Mouse (Mus musculus) ovary, postnatal 14 days (tissue): Measurements from ENCODE around the gene Lamc2.

Experiments
- DNase-seq: peaks from one replicate; pipeline ENCODE4 v3.0.0; 2022; ENCODE audit warnings: low spot score

Lamc2 gene

GRCm38 (mm10) chr1:153185828-153186803 is at the start of gene Lamc2:
Gene Lamc2, minus strand, starts transcription at chr1:153186447.
- no peak for DNase-seq

DNA sequence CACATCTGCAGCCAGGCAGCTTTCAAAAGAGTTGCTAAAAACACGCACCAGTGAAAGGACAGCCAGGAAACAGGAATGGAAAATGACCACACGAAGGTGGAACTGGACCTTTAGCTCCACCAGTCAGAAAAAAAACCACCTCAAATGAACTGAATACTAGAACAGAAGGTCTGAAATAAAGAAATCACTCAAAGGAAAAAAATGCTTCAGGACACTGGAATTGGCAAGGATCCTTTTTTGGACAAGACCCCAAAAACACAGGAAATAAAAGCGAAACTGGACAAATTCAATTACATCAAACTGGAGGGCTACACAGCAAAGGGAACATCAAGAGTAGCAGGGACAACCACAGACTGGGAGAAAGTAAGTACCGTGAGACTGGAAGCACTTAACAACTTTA is 49.3 kb upstream of the Lamc2 start:
- DNase-seq: no peak

DNA sequence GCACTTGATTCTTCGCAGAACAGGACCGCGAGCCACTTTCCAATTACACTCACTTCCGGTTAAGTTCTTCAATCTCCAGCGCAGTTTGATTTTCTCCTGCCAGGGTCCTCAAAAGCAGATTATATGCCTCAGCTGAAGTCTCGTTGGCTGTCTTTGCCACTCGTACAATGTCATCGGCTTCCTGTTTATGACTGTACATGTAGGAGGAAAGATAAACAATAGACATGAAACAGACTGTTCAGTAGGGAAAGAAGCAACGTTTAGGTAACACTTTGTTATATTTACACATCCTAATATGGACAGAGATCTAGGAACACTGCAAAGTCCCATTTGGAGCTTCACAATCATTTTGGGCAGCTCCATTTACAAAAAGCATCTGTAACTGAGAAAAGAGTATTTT is 45.4 kb upstream of the Lamc2 start:
- no peak for DNase-seq

DNA sequence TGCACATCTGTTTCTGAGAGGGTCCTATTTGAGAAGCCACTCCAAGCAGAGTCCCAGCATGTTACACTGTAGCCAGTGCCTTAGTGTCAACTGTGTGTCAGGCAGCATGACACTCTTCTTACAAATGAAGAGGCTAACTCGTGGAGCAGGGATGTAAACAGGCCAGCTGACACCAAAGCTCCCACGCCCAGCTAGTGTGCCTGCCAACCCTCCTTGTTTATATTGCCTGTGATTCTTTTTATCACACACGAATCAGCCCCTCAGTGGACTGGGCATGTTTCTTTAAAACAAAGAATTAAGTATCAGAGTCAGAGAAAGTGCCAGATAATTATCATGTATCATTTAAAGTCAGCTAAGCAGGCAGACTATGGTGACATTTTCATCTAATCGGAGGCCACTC is 41.7 kb upstream of the Lamc2 start:
- DNase-seq: no peak

DNA sequence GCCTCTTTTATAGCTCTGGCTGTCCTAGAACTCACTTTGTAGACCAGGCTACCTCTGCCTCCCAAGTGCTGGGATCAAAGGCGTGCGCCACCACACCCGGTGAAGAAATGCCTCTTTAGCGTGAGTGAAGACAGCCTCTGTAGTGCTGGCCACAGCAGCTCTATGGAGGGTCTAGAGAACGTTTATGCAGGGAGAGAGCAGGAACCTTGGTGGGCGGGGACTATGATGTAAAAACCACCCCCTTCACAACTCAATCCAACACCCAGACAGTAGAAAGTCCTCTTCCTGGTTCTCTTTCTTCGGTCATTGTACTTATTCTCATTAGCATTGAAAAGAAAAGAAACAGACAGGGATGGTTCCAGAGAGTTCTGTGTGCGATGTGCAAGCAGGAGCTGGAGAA is 40.8 kb upstream of the Lamc2 start:
- DNase-seq: no peak

DNA sequence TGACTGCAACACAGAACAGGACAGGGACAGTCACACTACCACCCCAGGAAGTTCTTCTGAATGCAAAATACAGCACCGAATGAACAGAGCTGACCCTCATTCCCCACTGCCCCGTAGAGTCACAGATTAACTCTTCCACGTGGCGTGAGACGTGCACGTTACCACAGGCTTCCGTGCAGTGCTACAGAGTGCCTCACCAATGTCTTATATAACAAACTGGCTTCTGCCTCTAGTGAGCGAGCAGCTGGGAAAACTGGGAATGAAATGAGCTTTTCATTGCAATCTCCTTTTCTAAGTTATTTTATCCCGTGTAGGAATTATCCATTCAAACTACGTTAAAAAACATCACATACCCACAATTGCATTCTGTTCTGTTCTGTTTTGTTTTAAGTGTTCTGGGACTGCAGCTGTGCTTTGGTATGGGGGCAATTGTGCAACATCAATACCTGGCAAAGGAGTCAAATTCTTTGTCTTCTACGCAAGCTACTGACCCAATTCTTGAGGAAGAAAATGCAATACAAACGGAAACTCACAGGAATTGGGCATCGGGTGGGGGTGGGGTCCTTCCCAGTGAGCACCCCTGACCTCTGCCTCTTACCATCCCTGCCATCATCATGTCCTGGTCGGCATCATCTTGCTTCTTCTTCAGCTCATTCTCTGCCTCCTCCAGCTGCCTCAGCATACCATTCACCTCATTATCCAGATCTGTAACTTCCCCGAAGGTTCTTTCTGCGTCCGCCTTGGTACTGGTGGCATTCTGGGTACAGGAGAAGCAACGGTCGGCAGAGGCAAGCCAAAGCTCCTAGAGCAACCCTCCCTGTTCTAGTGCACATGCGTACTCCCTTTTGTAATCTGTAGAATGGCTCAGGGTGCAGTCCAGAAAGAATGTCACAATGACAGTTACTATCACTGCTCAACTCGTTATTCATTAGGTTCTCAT is 39.8 kb upstream of the Lamc2 start:
- DNase-seq: no peak

GRCm38 (mm10) chr1:153224331-153224730 is 38.1 kb upstream of the Lamc2 start:
- DNase-seq: no peak

DNA sequence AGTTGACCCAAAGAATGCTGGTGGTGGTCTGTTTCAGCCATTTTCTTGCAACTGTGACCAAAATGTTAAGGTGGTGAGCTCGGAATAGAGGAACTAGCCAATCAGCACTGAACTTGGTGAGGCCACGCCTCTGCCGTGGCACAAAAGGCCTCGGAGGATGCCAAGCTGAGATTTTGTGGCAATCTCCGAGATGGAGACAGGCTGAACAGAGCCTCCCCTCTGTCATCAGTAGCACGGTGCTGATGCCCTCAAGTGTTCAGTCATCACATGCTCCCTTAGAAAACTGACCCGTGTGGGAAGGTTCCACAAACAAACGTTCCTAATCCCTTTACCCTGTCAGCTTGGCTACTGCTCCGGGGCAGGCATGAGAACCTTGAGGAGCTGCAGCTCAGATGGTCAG is 33.1 kb upstream of the Lamc2 start:
- DNase-seq: no peak

GRCm38 (mm10) chr1:153216516-153216915 is 30.3 kb upstream of the Lamc2 start:
- no peak for DNase-seq

GRCm38 (mm10) chr1:153215676-153216075 is 29.4 kb upstream of the Lamc2 start:
- DNase-seq: no peak

- no peak for DNase-seq
Measured at GRCm38 (mm10) chr1:153210992-153211391, 24.7 kb upstream of the Lamc2 start.

- no peak for DNase-seq
Measured at GRCm38 (mm10) chr1:153210198-153210597, 24.0 kb upstream of the Lamc2 start.

DNA sequence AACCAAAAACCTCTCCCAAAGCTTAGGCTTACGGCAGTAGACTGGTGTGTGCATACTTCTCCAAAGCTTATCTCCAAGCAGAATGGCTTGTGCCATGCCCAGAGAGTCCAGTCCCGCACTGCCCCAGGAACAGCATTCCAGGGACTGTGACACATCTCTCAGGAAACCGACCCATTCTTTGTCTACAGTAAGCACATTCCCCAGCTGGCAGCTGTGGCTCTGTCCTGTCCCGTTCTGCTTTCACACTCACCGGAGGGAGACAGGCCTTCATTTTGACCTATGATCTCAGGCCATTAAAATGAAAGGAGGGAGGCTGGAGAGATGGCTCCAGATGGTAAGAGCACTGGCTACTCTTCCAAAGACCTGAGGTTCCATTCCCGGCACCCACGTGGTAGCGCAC is 15.9 kb upstream of the Lamc2 start:
- no peak for DNase-seq

- no peak for DNase-seq
Measured at GRCm38 (mm10) chr1:153201448-153201847, 15.2 kb upstream of the Lamc2 start.

GRCm38 (mm10) chr1:153197316-153197850 is 11.1 kb upstream of the Lamc2 start:
- DNase-seq: no peak

DNA sequence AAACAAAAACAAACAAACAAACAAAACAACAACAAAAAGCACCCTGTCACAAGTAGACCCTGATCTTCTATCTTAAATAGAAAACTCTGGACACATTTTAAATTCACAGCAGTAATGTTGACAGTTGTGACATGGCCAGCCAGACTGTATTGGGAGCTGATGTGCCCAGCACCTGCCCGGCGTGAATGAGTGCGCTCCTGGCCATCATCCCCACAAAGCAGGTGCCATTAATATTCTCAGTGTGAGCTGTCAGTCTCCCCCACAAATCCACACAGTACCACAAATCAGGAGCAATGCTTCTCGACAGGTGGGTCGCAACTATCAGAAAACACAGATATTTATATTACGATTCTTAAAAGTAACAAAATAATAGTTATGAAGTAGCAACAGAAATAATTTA is 6.7 kb upstream of the Lamc2 start:
- no peak for DNase-seq

DNA sequence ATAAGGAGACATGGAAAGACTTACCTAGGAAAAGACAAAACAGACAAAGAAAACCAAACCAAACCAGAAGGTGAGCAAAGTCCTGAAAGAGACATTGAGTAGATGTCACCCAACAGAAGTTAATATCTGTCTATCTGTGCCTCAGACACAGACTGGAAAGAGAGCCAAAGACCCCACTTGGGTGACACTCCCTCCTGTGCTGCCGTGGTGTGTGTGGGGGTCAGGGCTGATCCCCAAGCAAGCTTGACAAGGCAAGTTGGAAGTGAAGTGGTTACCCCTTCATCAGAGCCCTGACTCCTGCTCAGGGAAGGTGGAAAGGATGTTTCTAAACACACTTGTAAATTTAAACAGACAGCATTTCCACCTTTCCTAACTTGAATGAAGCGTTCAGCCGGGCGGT is 6.1 kb upstream of the Lamc2 start:
- no peak for DNase-seq

DNA sequence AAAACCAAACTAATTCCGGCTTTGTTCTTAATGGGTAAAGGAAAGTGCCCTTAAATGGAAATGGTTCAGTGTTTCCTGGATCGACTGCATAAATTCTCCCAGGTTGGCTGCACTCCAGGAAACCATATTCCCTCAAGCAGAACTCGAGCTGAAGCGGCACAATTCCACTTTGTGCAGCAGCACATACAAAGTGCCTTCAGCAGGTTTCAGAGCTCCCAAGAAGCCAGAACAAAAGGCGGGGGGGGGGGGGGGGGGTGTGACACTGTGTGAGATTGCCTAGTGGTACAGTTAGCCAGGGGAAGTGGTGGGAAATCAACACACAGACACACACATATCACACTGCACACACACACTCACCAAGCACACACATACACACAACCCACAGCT is 5.7 kb upstream of the Lamc2 start:
- DNase-seq: peak; percentile 56

GRCm38 (mm10) chr1:153191237-153191942 is 5.1 kb upstream of the Lamc2 start:
- DNase-seq: no peak

DNA sequence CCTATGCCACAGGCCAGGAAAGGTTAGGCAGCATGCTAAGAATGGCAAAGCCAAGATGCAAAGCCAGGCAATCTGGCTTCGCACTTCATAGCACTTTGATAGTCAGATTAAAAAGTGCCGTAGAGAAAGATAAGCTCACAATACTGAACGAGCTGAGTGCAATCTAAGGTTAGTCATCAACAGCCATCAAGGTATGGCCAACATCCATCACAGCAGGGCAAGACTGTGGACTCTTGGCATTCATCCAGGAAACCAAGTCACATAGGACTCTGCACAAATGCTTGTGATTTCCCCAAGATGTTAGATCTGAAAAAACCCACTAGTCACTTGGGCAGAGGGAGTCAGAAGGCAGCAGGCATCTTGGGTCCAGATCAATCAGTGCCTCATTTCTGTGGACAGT is 1.8 kb upstream of the Lamc2 start:
- no peak for DNase-seq

- DNase-seq: no peak
Measured at GRCm38 (mm10) chr1:153180586-153181289, 5.5 kb downstream of the Lamc2 start.
